Mouse (Mus musculus) lung, postnatal 0 days (tissue): ENCODE measurements at regions not wholly inside any gene's neighbourhood (a gene's known extent, or its start where the extent isn't known, plus 50 kb on each side); places are given as distances from the start of the nearest gene placed in this dataset.

Source experiments
- CTCF ChIP-seq: IDR thresholded peaks from 2 replicates; pipeline ENCODE4 v1.5.1; 2016; ENCODE audit warnings: antibody characterized with exemption, mild to moderate bottlenecking
- EP300 ChIP-seq: IDR thresholded peaks from 2 replicates; pipeline ENCODE4 v1.6.1; 2016; ENCODE audit warnings: antibody characterized with exemption, mild to moderate bottlenecking, control low read depth

- no peak for TF ChIP-seq CTCF
- TF ChIP-seq EP300 = no peak
Observed at GRCm38 (mm10) chr17:31777751-31778150, 77.9 kb downstream of the Sik1 start.
